In genomic region chr15:35233968-35234696, GRCm38 (mm10) we compare ENCODE assay signal across 19 mouse cellular contexts.
A peak's percentile ranks its signal among the peaks of the same experiment; 100 is the strongest.
DNase-seq lines count a peak whose midpoint lies in the region; ATAC-seq and TF ChIP-seq lines count a peak whose summit lies in the region.
"Had no signal": no experiment of that assay in that cellular context is flagged by ENCODE, and none has a peak within 500 bp of the region (broad histone marks: within the 10 kb centered on the region; RNA-seq: fewer than 3 reads in every experiment).

No protein-coding gene starts in this region.

- H3K4me1 ChIP-seq in limb, embryonic 14.5 days (ENCODE audit: control insufficient read depth, insufficient read depth, low read length), result no peaks in the 10 kb centered on the region
- no peaks in the 10 kb centered on the region; the same call in 1 of the 2 replicates for H3K4me1 ChIP-seq in limb, embryonic 10.5 days
- no peaks in the 10 kb centered on the region for H3K4me1 ChIP-seq in lung, embryonic 16.5 days (replicated peaks; ENCODE audit: control insufficient read depth, insufficient read depth, low read length)
- H3K4me1 ChIP-seq in lung, adult 2 months (ENCODE audit: control insufficient read depth, insufficient read depth, low read length), result no peaks in the 10 kb centered on the region
- no peaks in the 10 kb centered on the region for H3K4me1 ChIP-seq in thymus, adult 2 months (replicated peaks; ENCODE audit: control insufficient read depth, insufficient read depth, low read length)
- H3K4me1 ChIP-seq: embryonic facial prominence, embryonic 10.5 days; forebrain, embryonic 15.5 days; heart, embryonic 15.5 days; hindbrain, embryonic 13.5 days had no signal

- no peak overlapping the region for H3K4me2 ChIP-seq in limb, embryonic 14.5 days (replicated peaks; ENCODE audit: low read depth, low read length, severe bottlenecking)
- H3K4me2 ChIP-seq in lung, embryonic 16.5 days (ENCODE audit: low read depth, low read length), result no peak overlapping the region
- H3K4me2 ChIP-seq: forebrain, embryonic 15.5 days; heart, embryonic 11.5 days; heart, embryonic 15.5 days; hindbrain, embryonic 13.5 days had no signal

- no peaks in the 10 kb centered on the region for H3K36me3 ChIP-seq in limb, embryonic 14.5 days (ENCODE audit: control insufficient read depth, insufficient read depth, low read length)
- no peaks in the 10 kb centered on the region for H3K36me3 ChIP-seq in limb, embryonic 10.5 days
- no peaks in the 10 kb centered on the region for H3K36me3 ChIP-seq in lung, embryonic 16.5 days (ENCODE audit: control insufficient read depth, insufficient read depth, low read length)
- H3K36me3 ChIP-seq in thymus, adult 2 months (ENCODE audit: control insufficient read depth, insufficient read depth, low read length), result no peaks in the 10 kb centered on the region
- H3K36me3 ChIP-seq: embryonic facial prominence, embryonic 10.5 days; forebrain, embryonic 15.5 days; heart, embryonic 15.5 days; hindbrain, embryonic 13.5 days had no signal

- no peak overlapping the region for H3K27ac ChIP-seq in limb, embryonic 14.5 days (replicated peaks; ENCODE audit: low read depth, low read length)
- H3K27ac ChIP-seq in limb, embryonic 10.5 days, result no peak overlapping the region
- no peak overlapping the region for H3K27ac ChIP-seq in lung, embryonic 16.5 days (ENCODE audit: low read length)
- H3K27ac ChIP-seq in thymus, adult 2 months (ENCODE audit: control insufficient read depth, insufficient read depth, low read length), result no peak overlapping the region
- H3K27ac ChIP-seq: embryonic facial prominence, embryonic 10.5 days; forebrain, embryonic 15.5 days; heart, embryonic 15.5 days; hindbrain, embryonic 13.5 days; hindbrain, postnatal 0 days had no signal

- no peak overlapping the region for H3K4me3 ChIP-seq in limb, embryonic 14.5 days (replicated peaks; ENCODE audit: low read length)
- H3K4me3 ChIP-seq in limb, embryonic 10.5 days, result no peak overlapping the region
- H3K4me3 ChIP-seq in lung, embryonic 16.5 days (ENCODE audit: low read length), result no peak overlapping the region
- no peak overlapping the region for H3K4me3 ChIP-seq in lung, adult 2 months (replicated peaks; ENCODE audit: extremely low read depth, low read depth, low read length)
- no peak overlapping the region for H3K4me3 ChIP-seq in thymus, adult 2 months (ENCODE audit: control insufficient read depth, insufficient read depth, low read length)
- H3K4me3 ChIP-seq: embryonic facial prominence, embryonic 10.5 days; forebrain, embryonic 15.5 days; heart, embryonic 15.5 days; hindbrain, embryonic 13.5 days had no signal

- WGBS in limb, embryonic 14.5 days, result 81% methylated on average over 2 of the region's 2 CpGs
- 87% methylated on average over 2 of the region's 2 CpGs for WGBS in limb, embryonic 10.5 days
- 57% methylated on average over 2 of the region's 2 CpGs for WGBS in lung, embryonic 16.5 days
- WGBS in lung, adult 2 months, result 57% methylated on average over 2 of the region's 2 CpGs
- WGBS in thymus, adult 2 months, result 88% methylated on average over 2 of the region's 2 CpGs

- TF ChIP-seq CTCF in lung, adult 2 months (IDR thresholded peaks at IDR 0.05; ENCODE audit: insufficient read depth, low read length), result no peak
- no peak for TF ChIP-seq CTCF in thymus, adult 2 months (IDR thresholded peaks at IDR 0.05; ENCODE audit: borderline replicate concordance, control insufficient read depth, extremely low read depth, insufficient read depth, low read length, poor library complexity)

- TF ChIP-seq POLR2A in limb, embryonic 14.5 days (IDR thresholded peaks at IDR 0.05; ENCODE audit: borderline replicate concordance, extremely low read depth, insufficient read depth, insufficient read length), result no peak
- TF ChIP-seq POLR2A in lung, adult 2 months (IDR thresholded peaks at IDR 0.05; ENCODE audit: borderline replicate concordance, extremely low read depth, low read depth, low read length), result no peak
- no peak for TF ChIP-seq POLR2A in thymus, adult 2 months (IDR thresholded peaks at IDR 0.05; ENCODE audit: control insufficient read depth, extremely low read depth, insufficient read depth, low read length, poor library complexity)

- no peaks in the 10 kb centered on the region for H3K9me3 ChIP-seq in limb, embryonic 14.5 days (ENCODE audit: control insufficient read depth, low read length)
- H3K9me3 ChIP-seq in limb, embryonic 10.5 days (replicated peaks), result no peaks in the 10 kb centered on the region
- no peaks in the 10 kb centered on the region for H3K9me3 ChIP-seq in lung, embryonic 16.5 days (ENCODE audit: control insufficient read depth, low read length)
- H3K9me3 ChIP-seq: embryonic facial prominence, embryonic 10.5 days; forebrain, embryonic 15.5 days; heart, embryonic 15.5 days; hindbrain, embryonic 13.5 days had no signal

- no peaks in the 10 kb centered on the region for H3K27me3 ChIP-seq in limb, embryonic 14.5 days (ENCODE audit: control insufficient read depth, insufficient read depth, low read length)
- H3K27me3 ChIP-seq in limb, embryonic 10.5 days (ENCODE audit: low read depth, poor library complexity, severe bottlenecking), result no peaks in the 10 kb centered on the region
- H3K27me3 ChIP-seq in lung, embryonic 16.5 days (ENCODE audit: control insufficient read depth, insufficient read depth, low read depth, low read length), result no peaks in the 10 kb centered on the region
- H3K27me3 ChIP-seq in thymus, adult 2 months (ENCODE audit: control insufficient read depth, insufficient read depth, low read length), result no peaks in the 10 kb centered on the region
- H3K27me3 ChIP-seq: forebrain, embryonic 15.5 days; heart, embryonic 15.5 days; hindbrain, embryonic 13.5 days had no signal

- DNase-seq in limb, embryonic 14.5 days (ENCODE audit: low spot score), result peak; percentile 0
- no peak for DNase-seq in limb, embryonic 10.5 days (ENCODE audit: low spot score)
- no peak for DNase-seq in lung, adult 2 months
- DNase-seq in fat pad, adult 2 months (ENCODE audit: extremely low read depth, low read depth, low spot score), result peak; percentile 18
- DNase-seq in lung, postnatal 36 days, result peak; percentile 31
- no peak for DNase-seq in thymus, adult 2 months
- DNase-seq in frontal cortex, adult 2 months (ENCODE audit: extremely low spot score in 1 of 2, low spot score in 1 of 2), result no peak
- DNase-seq: adrenal gland, postnatal 10 days; cerebellum, adult 18-20 months; cerebellum, postnatal 10 days; gastrocnemius, postnatal 14 days; heart, postnatal 14 days had no signal

- no peak overlapping the region for H3K9ac ChIP-seq in limb, embryonic 14.5 days (ENCODE audit: low read depth, low read length, severe bottlenecking)
- no peak overlapping the region for H3K9ac ChIP-seq in lung, embryonic 16.5 days (ENCODE audit: low read length)
- H3K9ac ChIP-seq: forebrain, embryonic 15.5 days; heart, embryonic 15.5 days; hindbrain, embryonic 13.5 days had no signal

- no peak for ATAC-seq in limb, embryonic 14.5 days (ENCODE audit: low FRiP score, low read depth)
- ATAC-seq in lung, embryonic 16.5 days (ENCODE audit: low read depth), result peak; percentile 78
- ATAC-seq: forebrain, embryonic 15.5 days; hindbrain, postnatal 0 days had no signal

Comparison
In these comparisons a context has a peak if more than half of its experiments do, and no peak if none do; other contexts are left out.
1. DNase-seq: peak in limb, embryonic 14.5 days (single experiment), fat pad, adult 2 months (single experiment) and lung, postnatal 36 days (single experiment); none in limb, embryonic 10.5 days (single experiment), lung, adult 2 months (single experiment), thymus, adult 2 months (single experiment) and frontal cortex, adult 2 months (0 of 2).